Mouse (Mus musculus): ENCODE measurements around the gene Tmem104.

The Tmem104 gene

DNA sequence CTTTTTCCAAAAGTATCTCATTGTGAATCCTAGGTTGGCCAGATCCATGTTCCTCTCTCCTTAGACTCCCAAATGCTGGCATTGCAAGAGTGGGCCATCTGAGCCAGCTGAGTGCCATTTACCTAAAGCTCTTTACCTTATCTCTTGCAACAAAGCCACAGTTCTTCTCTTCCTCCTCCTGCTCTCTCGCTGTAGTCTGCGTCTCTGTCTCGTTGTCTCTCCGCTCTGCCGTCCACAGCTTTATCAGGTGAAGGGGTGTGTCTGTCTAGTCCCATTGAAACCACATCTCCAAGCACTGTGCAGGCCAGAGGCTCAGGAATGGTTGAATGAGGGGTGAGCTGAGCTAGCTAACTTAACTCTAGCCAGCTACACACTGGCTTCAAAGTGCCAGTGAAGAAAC lies 8.6 kb downstream of the Tmem104 start:
- in situ Hi-C loops (cut with MseI, MboI): loop anchor here in 1 of 2 experiments (5.0 kb wide), 1 partner anchor 66 kb away; no protein-coding TSS in a partner anchor

DNA sequence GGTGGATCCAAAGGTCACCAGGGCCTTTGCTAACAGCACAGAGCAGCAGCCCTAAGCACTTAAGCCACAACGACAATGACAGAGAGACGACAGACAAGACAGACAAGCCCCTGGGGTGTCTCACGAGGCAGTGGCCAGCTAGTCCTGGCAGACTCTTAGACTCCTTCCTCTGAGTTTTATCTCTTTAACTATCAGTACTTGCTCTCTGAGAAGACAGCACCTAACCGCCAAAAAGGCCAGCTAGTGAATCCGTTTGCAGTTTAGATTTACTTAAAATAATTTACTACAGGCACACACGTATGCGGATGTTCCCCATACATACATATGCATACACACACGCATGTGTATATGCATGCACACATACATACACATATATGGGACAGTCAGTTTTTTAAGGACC lies 10.3 kb downstream of the Tmem104 start:
- in situ Hi-C loops (cut with MseI, MboI): loop anchor here in 1 of 2 experiments (5.0 kb wide), 1 partner anchor 65 kb away; no protein-coding TSS in a partner anchor

DNA sequence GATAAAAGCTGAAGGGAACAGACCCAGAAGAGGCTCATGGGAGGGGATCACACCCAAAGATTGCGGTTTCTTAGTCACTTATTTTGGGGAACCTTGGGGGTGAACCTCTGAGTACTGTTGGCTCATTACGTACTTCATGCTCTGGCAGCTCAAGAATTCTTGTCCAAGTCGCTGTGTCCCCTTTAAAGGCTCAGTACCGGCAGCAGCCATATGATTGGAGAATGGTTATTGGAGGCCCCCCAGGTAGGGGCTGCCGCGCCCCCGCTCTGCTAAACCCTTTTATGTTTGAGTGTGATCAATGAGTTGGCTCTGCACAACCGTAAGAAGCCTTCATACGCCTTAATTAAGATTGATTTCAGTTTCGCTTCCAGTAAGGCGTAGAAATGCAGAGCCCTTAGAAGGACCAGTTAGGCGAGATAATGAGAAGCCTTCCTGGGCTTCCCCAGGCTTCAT lies 11.7 kb downstream of the Tmem104 start:
- in situ Hi-C loops (cut with MseI, MboI): loop anchor here in 1 of 2 experiments (5.0 kb wide), 1 partner anchor 63 kb away; no protein-coding TSS in a partner anchor

DNA sequence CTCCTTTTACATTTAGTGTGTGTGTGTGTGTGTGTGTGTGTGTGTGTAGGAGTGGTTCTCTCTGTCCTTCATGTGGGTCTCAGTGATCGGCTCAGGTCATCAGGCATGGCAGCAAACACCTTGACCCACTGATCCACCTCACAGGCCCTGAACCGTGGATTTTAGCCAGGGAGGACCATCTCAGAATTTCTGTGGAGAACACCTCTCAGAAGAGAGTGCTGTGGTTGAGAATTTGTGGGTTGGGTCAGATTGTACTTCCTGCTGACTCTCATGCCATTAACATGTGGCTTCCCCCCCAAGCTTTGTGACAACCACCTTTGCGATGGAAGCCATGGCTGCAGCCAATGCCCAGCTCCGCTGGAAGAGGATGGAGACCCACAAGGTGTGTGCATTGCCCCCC lies 13.2 kb downstream of the Tmem104 start:
- in situ Hi-C loops (cut with MseI, MboI): no loop called here

GRCm38 (mm10) chr11:115202316-115202715 lies 15.0 kb downstream of the Tmem104 start:
- in situ Hi-C loops (cut with MseI, MboI): no loop called here

GRCm38 (mm10) chr11:115202756-115203155 lies 15.5 kb downstream of the Tmem104 start:
- in situ Hi-C loops (cut with MseI, MboI): no loop called here

- in situ Hi-C loops (cut with MseI, MboI): loop anchor here in 1 of 2 experiments (5.0 kb wide), 1 partner anchor 54 kb away; no protein-coding TSS in a partner anchor
Observed at GRCm38 (mm10) chr11:115208126-115208525, 20.8 kb downstream of the Tmem104 start.

DNA sequence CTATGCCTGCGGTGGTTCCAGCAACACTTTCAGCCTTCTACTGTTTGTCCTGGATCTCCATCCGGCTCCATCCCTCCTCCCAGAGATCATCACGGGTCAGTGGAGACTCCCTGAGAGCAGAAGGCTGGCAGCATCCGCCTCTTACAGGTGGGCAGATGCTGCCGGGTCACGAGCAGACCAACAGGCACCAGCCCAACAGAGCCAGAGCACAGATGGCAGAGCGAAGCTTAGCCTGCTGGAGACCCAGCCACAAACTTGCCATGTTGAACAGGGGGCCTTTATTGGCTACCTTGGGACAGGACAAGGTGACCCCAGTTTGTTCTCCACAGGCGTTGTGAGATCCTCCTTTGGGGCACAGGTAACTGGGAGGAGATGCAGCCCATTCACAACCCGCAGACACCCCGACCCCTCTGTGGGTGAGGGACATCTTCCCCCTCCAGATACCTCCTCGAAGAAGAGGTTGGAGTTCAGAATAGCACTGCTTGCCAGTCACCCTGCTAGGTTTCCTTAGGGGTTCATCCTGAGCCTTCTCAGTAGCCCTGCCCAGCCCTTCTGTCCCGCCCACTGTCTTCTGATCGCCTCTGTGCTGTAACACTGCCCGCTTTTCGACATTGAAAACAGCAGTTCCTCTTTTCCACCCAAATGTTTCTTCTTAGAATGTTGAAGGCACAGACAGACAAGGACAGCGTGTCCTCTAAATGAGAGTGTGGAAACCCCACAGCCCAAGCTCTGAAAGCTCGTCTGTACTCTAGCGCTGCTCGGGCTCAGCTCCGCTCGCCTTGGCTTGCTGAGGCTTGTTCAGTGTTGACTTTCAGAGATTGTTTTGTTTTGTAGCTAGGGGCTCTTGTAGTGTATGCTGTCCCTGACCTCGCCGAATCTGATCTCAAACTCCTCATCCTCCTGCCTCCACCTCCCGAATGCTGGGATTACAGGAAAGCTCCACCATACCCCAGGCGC lies 21.8 kb downstream of the Tmem104 start:
- in situ Hi-C loops (cut with MseI, MboI): loop anchor here in 1 of 2 experiments (5.0 kb wide), 1 partner anchor 53 kb away; no protein-coding TSS in a partner anchor

GRCm38 (mm10) chr11:115209958-115210357 lies 22.7 kb downstream of the Tmem104 start:
- in situ Hi-C loops (cut with MseI, MboI): loop anchor here in 1 of 2 experiments (5.0 kb wide), 1 partner anchor 52 kb away; no protein-coding TSS in a partner anchor

DNA sequence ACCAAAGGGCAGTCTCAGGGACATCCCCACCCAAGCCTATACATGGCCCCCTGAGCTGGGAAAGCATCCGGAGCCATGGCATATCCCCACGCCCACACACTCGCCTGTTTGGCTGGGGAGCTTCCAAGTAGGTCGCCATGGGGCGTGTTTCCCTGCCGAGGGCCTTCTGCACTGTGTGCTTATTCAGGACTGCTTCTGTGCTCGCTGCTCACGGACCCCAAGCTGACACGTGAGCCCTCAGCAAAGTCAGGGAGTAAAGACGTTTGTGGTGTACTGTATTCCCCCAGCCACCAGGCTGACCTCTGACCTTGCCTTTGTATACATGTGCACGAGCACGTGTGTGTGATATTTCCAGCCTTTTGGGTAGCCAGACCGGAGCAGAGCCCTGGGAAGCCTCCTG lies 24.8 kb downstream of the Tmem104 start:
- in situ Hi-C loops (cut with MseI, MboI): no loop called here

- in situ Hi-C loops (cut with MseI, MboI): no loop called here
Observed at GRCm38 (mm10) chr11:115215123-115215522, 27.8 kb downstream of the Tmem104 start.

GRCm38 (mm10) chr11:115217439-115218410 lies 30.4 kb downstream of the Tmem104 start:
- in situ Hi-C loops (cut with MseI, MboI): no loop called here

GRCm38 (mm10) chr11:115219263-115219662 lies 32.0 kb downstream of the Tmem104 start:
- in situ Hi-C loops (cut with MseI, MboI): no loop called here

DNA sequence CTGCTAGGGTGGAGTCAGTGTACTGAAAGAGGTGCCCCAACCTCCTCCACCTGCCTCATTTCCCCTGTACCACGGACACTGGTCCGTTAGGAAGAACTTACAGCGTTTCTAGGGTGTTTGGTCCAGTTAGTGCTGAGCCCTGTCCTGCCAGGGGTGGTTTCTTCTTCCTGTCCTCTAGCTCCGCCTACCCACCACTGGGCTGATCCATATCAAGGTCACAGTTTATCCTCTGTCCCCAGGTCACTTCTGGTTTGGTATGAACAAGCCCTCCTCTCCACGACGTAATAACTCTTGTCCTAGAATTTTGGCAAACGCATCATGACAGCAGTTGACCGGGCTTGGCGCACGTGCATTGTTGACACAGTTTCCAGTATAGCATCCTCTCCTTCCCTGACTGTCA lies 32.4 kb downstream of the Tmem104 start:
- in situ Hi-C loops (cut with MseI, MboI): no loop called here

DNA sequence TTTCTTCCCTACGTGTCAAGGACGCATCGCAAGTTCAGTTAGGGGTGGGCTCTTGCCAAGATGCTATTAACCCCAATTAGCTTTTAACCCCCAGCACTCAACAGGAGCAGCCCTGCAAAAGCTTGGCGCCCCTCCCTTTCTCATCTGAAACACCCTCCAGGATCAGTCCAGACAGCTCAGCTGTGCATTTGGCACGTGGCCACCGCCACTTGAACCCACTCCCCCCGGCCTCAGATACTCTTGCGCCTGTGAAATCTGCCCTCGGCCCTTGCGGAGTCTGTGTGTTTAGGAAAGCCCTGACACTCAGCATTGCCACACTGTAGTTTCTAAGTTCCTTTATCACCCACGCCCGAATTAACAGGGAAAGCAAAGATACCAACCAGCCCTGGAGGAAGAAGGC lies 34.8 kb downstream of the Tmem104 start:
- in situ Hi-C loops (cut with MseI, MboI): no loop called here

DNA sequence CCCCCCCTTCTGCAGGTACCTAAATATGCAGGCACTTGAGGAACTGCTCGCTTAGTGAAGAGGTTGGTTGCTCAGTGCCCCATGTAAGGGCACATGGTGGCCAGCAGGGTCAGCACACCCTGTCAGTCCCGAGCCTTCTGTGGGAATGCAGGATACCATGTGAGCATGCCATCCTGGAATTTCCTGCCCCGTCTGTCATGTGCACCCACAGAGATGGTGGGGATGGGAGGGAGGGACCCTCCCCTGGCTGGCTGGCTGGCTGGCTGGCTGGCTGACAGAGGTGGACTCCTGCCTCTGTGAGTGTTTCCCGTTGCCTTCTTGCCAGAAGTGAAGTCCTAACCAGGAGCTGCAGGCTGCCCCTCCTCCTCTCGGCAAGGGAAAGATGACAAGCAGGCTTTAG lies 35.3 kb downstream of the Tmem104 start:
- in situ Hi-C loops (cut with MseI, MboI): no loop called here

DNA sequence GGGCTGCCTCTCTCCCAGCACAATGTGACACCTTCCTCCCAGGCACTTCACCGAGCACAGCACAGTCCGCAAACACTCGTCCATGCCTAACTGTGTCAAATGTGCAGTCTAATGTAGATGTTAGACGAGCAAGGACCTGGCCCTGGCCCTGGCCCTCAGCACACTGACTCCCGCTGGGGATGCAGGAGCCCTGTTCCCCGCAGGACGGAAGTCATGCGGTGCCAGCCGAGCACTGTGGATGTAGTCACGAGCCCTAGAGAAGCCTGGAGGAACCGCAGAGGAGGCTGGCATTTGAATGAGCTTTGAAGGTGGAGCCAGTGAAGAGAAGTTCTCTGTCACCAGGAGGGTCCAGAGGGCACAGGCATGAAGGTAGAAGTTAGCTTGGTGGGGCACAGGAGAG lies 36.2 kb downstream of the Tmem104 start:
- in situ Hi-C loops (cut with MseI, MboI): no loop called here

GRCm38 (mm10) chr11:115223877-115224276 lies 36.6 kb downstream of the Tmem104 start:
- in situ Hi-C loops (cut with MseI, MboI): no loop called here

- in situ Hi-C loops (cut with MseI, MboI): no loop called here
Observed at GRCm38 (mm10) chr11:115224889-115225288, 37.6 kb downstream of the Tmem104 start.

DNA sequence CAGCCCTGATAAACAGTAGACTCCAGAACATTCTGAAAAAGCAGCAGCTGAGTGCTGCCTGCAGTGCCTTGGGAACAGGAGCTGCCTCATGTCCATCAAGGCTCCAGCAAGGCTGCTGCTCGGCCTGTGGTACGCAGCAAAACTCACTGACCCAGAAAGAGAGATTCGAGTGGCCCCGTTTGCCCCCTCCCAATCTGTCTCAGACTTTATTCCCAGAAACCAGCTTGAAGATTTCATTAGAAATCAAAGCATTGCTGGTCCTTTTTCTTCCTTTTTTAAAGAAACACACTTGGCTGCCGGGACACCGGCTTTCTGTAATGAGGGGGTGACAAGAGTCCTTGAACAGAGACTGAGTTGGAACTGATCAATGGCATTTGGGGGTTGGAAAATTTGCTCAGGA lies 38.0 kb downstream of the Tmem104 start:
- in situ Hi-C loops (cut with MseI, MboI): no loop called here

GRCm38 (mm10) chr11:115226811-115227491 lies 39.7 kb downstream of the Tmem104 start:
- in situ Hi-C loops (cut with MseI, MboI): no loop called here
